Mouse (Mus musculus): ENCODE measurements around the gene Pik3c2b. TPM values are rescaled to one million over a fixed set of nuclear protein-coding genes. Genes with fewer than 3 reads are reported as not detected.
"Not testable (repeated sequence)": the region's sequence is repeated elsewhere in the genome, so short reads cannot be mapped to it uniquely, and the experiment has no call there.

Gene Pik3c2b
- polyA plus RNA-seq, 1 experiment from 2014 or later, result 11.1 TPM

DNA sequence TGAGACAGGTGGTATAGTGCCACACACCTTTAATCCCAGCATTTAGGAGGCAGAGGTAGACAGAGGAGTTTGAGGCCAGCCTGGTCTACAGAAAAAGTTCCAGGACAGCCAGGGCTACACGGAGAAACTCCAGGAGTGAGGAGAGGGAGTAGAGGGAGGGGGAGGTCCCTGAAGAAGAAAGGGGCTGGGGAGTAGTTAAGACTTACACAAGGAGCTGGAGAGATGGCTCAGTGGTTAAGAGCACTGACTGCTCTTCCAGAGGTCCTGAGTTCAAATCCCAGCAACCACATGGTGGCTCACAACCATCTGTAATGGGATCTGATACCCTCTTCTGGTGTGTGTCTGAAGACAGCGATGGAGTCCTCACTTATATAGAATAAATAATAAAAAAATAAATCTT, 23.5 kb upstream of the Pik3c2b start:
- not testable (repeated sequence) for H3K4me3 ChIP-seq (replicated peaks); H3K27ac ChIP-seq (replicated peaks); ATAC-seq (ENCODE audit: low FRiP score); H3K27me3 ChIP-seq (replicated peaks); H3K9me3 ChIP-seq (replicated peaks); H3K4me2 ChIP-seq; H3K9ac ChIP-seq (replicated peaks)
- 85% methylated on average over 2 of the region's 2 CpGs for WGBS
- peaks cover 15% of the 10 kb centered on the region for H3K36me3 ChIP-seq
- peaks cover 15% of the 10 kb centered on the region for H3K4me1 ChIP-seq

DNA sequence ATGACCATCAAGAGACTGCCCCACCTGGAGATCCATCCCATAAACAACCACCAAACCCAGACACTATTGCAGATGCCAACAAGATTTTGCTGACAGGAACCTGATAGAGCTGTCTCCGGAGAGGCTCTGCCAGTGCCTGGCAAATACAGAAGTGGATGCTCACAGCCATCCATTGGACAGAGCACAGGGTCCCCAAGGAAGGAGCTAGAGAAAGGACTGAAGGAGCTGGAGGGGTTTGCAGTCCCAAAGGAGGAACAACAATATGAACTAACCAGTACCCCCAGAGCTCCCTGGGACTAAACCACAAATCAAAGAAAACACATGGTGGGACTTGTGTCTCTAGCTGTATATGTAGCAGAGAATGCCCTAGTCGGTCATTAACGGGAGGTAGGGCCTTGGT, 21.7 kb upstream of the Pik3c2b start:
- H3K4me3 ChIP-seq (replicated peaks); ATAC-seq (ENCODE audit: low FRiP score); H3K27ac ChIP-seq (replicated peaks); H3K9ac ChIP-seq (replicated peaks); H3K27me3 ChIP-seq (replicated peaks); H3K36me3 ChIP-seq; H3K9me3 ChIP-seq (replicated peaks): not testable (repeated sequence)
- peak overlapping the region; percentile 66 for H3K4me2 ChIP-seq
- 94% methylated on average over 3 of the region's 3 CpGs for WGBS
- H3K4me1 ChIP-seq, result peaks cover 15% of the 10 kb centered on the region

DNA sequence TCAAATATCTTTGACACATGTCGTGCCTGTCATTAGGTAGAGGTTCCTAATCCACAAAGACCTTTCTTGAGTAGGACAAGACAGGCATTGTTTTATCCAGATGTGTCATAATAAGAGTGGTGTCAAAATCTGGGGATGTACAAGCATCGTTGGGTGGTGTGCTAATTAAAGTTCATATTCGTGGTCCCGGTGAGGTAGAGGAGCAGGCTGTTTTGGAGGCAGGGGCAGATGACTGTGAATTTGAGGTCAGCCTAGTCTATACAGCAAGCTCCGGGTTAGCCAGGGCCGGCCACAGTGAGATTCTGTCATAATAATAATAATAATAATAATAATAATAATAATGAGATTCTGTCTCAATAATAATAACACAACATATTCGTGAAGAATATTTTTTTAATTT, 21.0 kb upstream of the Pik3c2b start:
- ATAC-seq (ENCODE audit: low FRiP score), result no peak
- Histone ChIP-seq H3K27ac (replicated peaks) (no peak overlapping the region), H3K27me3 (replicated peaks) (no peaks in the 10 kb centered on the region), H3K36me3 (no peaks in the 10 kb centered on the region; the same call in 1 of the 2 replicates), H3K4me1 (peaks cover 15% of the 10 kb centered on the region), H3K4me2 (peak overlapping the region; percentile 66), H3K4me3 (replicated peaks) (peak overlapping the region; percentile 97), H3K9me3 (replicated peaks) (no peaks in the 10 kb centered on the region), H3K9ac (replicated peaks) (peak overlapping the region; percentile 94)
- 43% methylated on average over 7 of the region's 7 CpGs for WGBS

- H3K27me3 ChIP-seq (replicated peaks), result no peaks in the 10 kb centered on the region
- peak overlapping the region; percentile 94 for H3K9ac ChIP-seq (replicated peaks)
- no peaks in the 10 kb centered on the region for H3K36me3 ChIP-seq
- peaks cover 13% of the 10 kb centered on the region for H3K4me1 ChIP-seq
- peak overlapping the region; percentile 95 for H3K27ac ChIP-seq (replicated peaks)
- H3K4me3 ChIP-seq (replicated peaks), result peak overlapping the region; percentile 97
- WGBS, result under 1% methylated on average over 40 of the region's 40 CpGs
- no peaks in the 10 kb centered on the region for H3K9me3 ChIP-seq (replicated peaks)
- H3K4me2 ChIP-seq, result peak overlapping the region; percentile 66
- ATAC-seq (ENCODE audit: low FRiP score), result peak; percentile 98
These were observed 20.2 kb upstream of the Pik3c2b start for GRCm38 (mm10) chr1:133025051-133025795.

GRCm38 (mm10) chr1:133025796-133026190, 19.7 kb upstream of the Pik3c2b start:
- not testable (repeated sequence) for H3K9ac ChIP-seq (replicated peaks)

GRCm38 (mm10) chr1:133027126-133027525, 18.3 kb upstream of the Pik3c2b start:
- no peak overlapping the region for H3K27ac ChIP-seq (replicated peaks)
- ATAC-seq (ENCODE audit: low FRiP score), result no peak
- H3K9ac ChIP-seq (replicated peaks), result no peak overlapping the region
- H3K4me2 ChIP-seq, result no peak overlapping the region
- H3K4me3 ChIP-seq (replicated peaks), result no peak overlapping the region
- H3K4me1 ChIP-seq, result peaks cover 10% of the 10 kb centered on the region
- no peaks in the 10 kb centered on the region for H3K9me3 ChIP-seq (replicated peaks)
- no peaks in the 10 kb centered on the region for H3K36me3 ChIP-seq
- WGBS, result 97% methylated on average over 2 of the region's 2 CpGs
- no peaks in the 10 kb centered on the region for H3K27me3 ChIP-seq (replicated peaks)

More at GRCm38 (mm10) chr1:133025796-133026190, 19.7 kb upstream of the Pik3c2b start:
- H3K4me3 ChIP-seq (replicated peaks), result peak overlapping the region; percentile 97
- H3K4me2 ChIP-seq, result peak overlapping the region; percentile 66
- not testable (repeated sequence) for H3K27me3 ChIP-seq (replicated peaks); ATAC-seq (ENCODE audit: low FRiP score); H3K36me3 ChIP-seq; H3K9me3 ChIP-seq (replicated peaks)
- H3K27ac ChIP-seq (replicated peaks), result peak overlapping the region; percentile 95; the same call in 1 of the 2 replicates
- 38% methylated on average over 22 of the region's 23 CpGs for WGBS
- peaks cover 13% of the 10 kb centered on the region for H3K4me1 ChIP-seq

DNA sequence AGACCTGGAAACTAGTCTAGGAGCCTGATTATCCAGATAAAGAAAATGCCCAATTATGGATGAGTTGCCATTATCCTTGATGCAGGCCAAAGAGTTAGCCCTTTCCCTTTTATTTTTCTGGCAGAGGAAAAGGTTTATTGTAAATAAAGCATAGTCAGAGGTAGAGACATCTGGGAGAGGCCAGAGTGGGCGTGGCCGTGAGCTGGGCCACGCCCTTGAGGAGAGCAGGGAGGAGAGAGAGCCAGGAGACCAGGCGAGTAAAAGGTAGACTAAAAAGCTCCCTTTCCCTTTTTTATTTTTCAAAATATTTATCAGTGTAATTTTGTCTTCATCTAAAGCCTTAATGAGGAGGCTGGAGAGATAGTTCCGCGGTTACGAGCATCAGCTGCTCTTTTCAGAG, 17.5 kb upstream of the Pik3c2b start:
- Histone ChIP-seq H3K9ac (replicated peaks) (no peak overlapping the region), H3K4me3 (replicated peaks) (no peak overlapping the region), H3K4me1 (peaks cover 17% of the 10 kb centered on the region), H3K36me3 (no peaks in the 10 kb centered on the region), H3K27me3 (replicated peaks) (no peaks in the 10 kb centered on the region), H3K4me2 (no peak overlapping the region), H3K27ac (replicated peaks) (no peak overlapping the region), H3K9me3 (replicated peaks) (no peaks in the 10 kb centered on the region)
- ATAC-seq (ENCODE audit: low FRiP score), result no peak
- 45% methylated on average over 7 of the region's 7 CpGs for WGBS

DNA sequence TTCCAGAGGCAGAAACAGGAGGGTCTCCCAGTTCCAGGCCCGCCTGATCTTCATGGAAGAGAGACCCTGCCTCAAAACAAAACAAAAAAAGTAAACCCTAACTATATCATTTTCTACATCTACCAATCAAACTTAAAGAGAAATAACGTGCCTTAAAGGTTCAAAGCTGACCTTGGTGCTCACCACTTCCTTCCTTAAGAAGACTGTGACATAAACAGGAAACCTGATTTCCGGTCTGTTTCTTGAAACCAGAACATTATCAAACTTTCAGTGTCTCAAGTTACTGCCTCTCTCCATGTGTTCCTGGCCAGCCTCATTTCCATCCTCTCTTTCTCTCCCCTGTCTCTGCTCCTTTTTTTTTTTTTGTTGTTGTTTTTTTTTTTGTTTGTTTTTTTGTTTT, 15.7 kb upstream of the Pik3c2b start:
- 84% methylated on average over 3 of the region's 3 CpGs for WGBS
- Histone ChIP-seq H3K9me3 (replicated peaks) (no peaks in the 10 kb centered on the region), H3K27ac (replicated peaks) (no peak overlapping the region), H3K36me3 (no peaks in the 10 kb centered on the region), H3K4me2 (no peak overlapping the region), H3K4me1 (peaks cover 13% of the 10 kb centered on the region), H3K9ac (replicated peaks) (no peak overlapping the region), H3K4me3 (replicated peaks) (no peak overlapping the region), H3K27me3 (replicated peaks) (no peaks in the 10 kb centered on the region)
- no peak for ATAC-seq (ENCODE audit: low FRiP score)

DNA sequence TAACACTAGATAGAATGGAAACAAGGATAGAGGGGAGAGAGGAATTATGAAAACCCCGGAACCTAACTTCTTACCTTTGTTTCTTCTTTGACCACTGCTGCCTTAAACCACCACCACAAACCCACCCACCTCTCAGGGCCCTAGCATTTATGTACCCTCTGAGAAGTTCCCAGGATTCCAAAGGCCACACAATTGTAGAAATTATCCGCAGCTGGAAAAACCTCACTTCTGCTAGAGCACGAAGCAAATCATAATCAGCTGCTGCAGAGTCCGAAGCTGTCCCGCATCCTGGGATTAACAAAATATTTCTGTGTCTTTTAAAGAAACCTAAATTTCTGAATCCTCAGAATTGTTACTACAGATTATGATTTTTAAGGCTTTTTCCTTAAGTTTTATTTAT, 15.0 kb upstream of the Pik3c2b start, which contains the start of gene Mdm4:
Mdm4 (minus strand) TSS at position 101 of the 400 bp plus-strand sequence.
- H3K9me3 ChIP-seq (replicated peaks), result no peaks in the 10 kb centered on the region

GRCm38 (mm10) chr1:133032981-133033315, 12.5 kb upstream of the Pik3c2b start:
- WGBS, result 12% methylated on average over 5 of the region's 5 CpGs
- peak overlapping the region; percentile 41 for H3K9ac ChIP-seq (replicated peaks)
- no peaks in the 10 kb centered on the region for H3K36me3 ChIP-seq
- peak overlapping the region; percentile 43 for H3K4me3 ChIP-seq (replicated peaks)
- peaks cover 13% of the 10 kb centered on the region for H3K4me1 ChIP-seq
- peak; percentile 11; the same call in 1 of the 2 replicates for ATAC-seq (ENCODE audit: low FRiP score)
- peak overlapping the region; percentile 62 for H3K4me2 ChIP-seq
- H3K27me3 ChIP-seq (replicated peaks), result no peaks in the 10 kb centered on the region
- H3K27ac ChIP-seq (replicated peaks), result peak overlapping the region; percentile 66
- H3K9me3 ChIP-seq (replicated peaks), result no peaks in the 10 kb centered on the region

More for the DNA sequence above, 15.0 kb upstream of the Pik3c2b start, which contains the start of gene Mdm4:
- Histone ChIP-seq H3K27ac (replicated peaks) (no peak within 1 kb of the TSS), H3K36me3 (no peaks in the 10 kb centered on the region), H3K4me1 (peaks cover 13% of the 10 kb centered on the region), H3K9ac (replicated peaks) (no peak within 1 kb of the TSS), H3K4me2 (no peak within 1 kb of the TSS), H3K4me3 (replicated peaks) (no peak within 1 kb of the TSS), H3K27me3 (replicated peaks) (no peaks in the 10 kb centered on the region)
- no peak for ATAC-seq (ENCODE audit: low FRiP score)
- WGBS, result 93% methylated on average over 5 of the region's 5 CpGs

GRCm38 (mm10) chr1:133033316-133034090, 12.0 kb upstream of the Pik3c2b start:
- Histone ChIP-seq H3K27ac (replicated peaks) (peak overlapping the region; percentile 66), H3K4me1 (peaks cover 13% of the 10 kb centered on the region), H3K27me3 (replicated peaks) (no peaks in the 10 kb centered on the region), H3K9ac (replicated peaks) (peak overlapping the region; percentile 41), H3K36me3 (no peaks in the 10 kb centered on the region), H3K4me3 (replicated peaks) (peak overlapping the region; percentile 43), H3K4me2 (peak overlapping the region; percentile 62), H3K9me3 (replicated peaks) (no peaks in the 10 kb centered on the region)
- WGBS, result under 1% methylated on average over 28 of the region's 28 CpGs
- ATAC-seq (ENCODE audit: low FRiP score), result peak; percentile 87

DNA sequence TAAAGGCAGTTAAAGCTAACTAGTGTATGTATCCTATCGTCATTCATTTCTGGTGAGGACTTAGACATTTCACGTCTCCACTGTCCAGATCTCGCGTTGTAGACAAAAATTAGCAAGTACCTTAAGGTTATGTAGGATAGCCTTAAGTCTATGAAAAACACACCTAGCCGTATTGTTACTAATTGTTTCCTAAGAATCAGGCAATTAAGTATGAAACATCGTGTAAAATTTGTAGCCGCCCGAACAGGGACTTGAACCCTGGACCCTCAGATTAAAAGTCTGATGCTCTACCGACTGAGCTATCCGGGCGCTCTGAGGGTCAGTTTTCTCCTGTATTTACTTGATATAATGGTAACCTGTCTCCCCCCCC, 11.4 kb upstream of the Pik3c2b start:
- peak; percentile 77 for ATAC-seq (ENCODE audit: low FRiP score)

More for the DNA sequence above, 11.4 kb upstream of the Pik3c2b start:
- Histone ChIP-seq H3K4me3 (replicated peaks) (peak overlapping the region; percentile 43), H3K9me3 (replicated peaks) (no peaks in the 10 kb centered on the region), H3K36me3 (no peaks in the 10 kb centered on the region), H3K9ac (replicated peaks) (no peak overlapping the region), H3K27me3 (replicated peaks) (no peaks in the 10 kb centered on the region), H3K4me2 (peak overlapping the region; percentile 62), H3K4me1 (peaks cover 13% of the 10 kb centered on the region), H3K27ac (replicated peaks) (no peak overlapping the region)
- WGBS, result under 1% methylated on average over 11 of the region's 11 CpGs

Data from neural tube, embryonic 15.5 days (tissue).